Mouse (Mus musculus): ENCODE measurements at regions not wholly inside any gene's neighbourhood (a gene's known extent, or its start where the extent isn't known, plus 50 kb on each side); places are given as distances from the start of the nearest gene placed in this dataset.

- WGBS, result 70% methylated on average over 3 of the region's 3 CpGs
- TF ChIP-seq CTCF (IDR thresholded peaks at IDR 0.05) (no peak), EP300 (IDR thresholded peaks at IDR 0.05) (no peak)
- no peak for ATAC-seq
- H3K27ac ChIP-seq (ENCODE audit: low read length), result no peak overlapping the region
- no peak overlapping the region for H3K9ac ChIP-seq (replicated peaks; ENCODE audit: low read depth)
- H3K4me3 ChIP-seq (ENCODE audit: low read depth, low read length), result no peak overlapping the region
- no peak overlapping the region for H3K4me2 ChIP-seq (replicated peaks; ENCODE audit: low read depth, low read length)
- H3K27me3 ChIP-seq (replicated peaks; ENCODE audit: insufficient read depth, low read length), result no peaks in the 10 kb centered on the region
- no peaks in the 10 kb centered on the region for H3K36me3 ChIP-seq (ENCODE audit: insufficient read depth, low read length)
- H3K9me3 ChIP-seq (ENCODE audit: low read length), result no peaks in the 10 kb centered on the region
- no peaks in the 10 kb centered on the region for H3K4me1 ChIP-seq (ENCODE audit: insufficient read depth, low read depth, low read length)
- DNase-seq (ENCODE audit: low spot score), result no peak
Observed at GRCm38 (mm10) chr17:85866581-85866980, 178.5 kb upstream of the Six2 start.

GRCm38 (mm10) chr17:85865940-85866339 lies 177.9 kb upstream of the Six2 start:
- no peak overlapping the region for H3K9ac ChIP-seq (replicated peaks; ENCODE audit: low read depth)
- H3K4me1 ChIP-seq (ENCODE audit: insufficient read depth, low read depth, low read length), result no peaks in the 10 kb centered on the region
- ATAC-seq (no peak), DNase-seq (ENCODE audit: low spot score) (no peak)
- no peak overlapping the region for H3K4me3 ChIP-seq (ENCODE audit: low read depth, low read length)
- no peak overlapping the region for H3K27ac ChIP-seq (ENCODE audit: low read length)
- no peaks in the 10 kb centered on the region for H3K9me3 ChIP-seq (ENCODE audit: low read length)
- 87% methylated on average over 4 of the region's 4 CpGs for WGBS
- no peak overlapping the region for H3K4me2 ChIP-seq (replicated peaks; ENCODE audit: low read depth, low read length)
- no peaks in the 10 kb centered on the region for H3K27me3 ChIP-seq (replicated peaks; ENCODE audit: insufficient read depth, low read length)
- H3K36me3 ChIP-seq (ENCODE audit: insufficient read depth, low read length), result no peaks in the 10 kb centered on the region
- TF ChIP-seq EP300 (IDR thresholded peaks at IDR 0.05) (no peak), CTCF (IDR thresholded peaks at IDR 0.05) (no peak)

DNA sequence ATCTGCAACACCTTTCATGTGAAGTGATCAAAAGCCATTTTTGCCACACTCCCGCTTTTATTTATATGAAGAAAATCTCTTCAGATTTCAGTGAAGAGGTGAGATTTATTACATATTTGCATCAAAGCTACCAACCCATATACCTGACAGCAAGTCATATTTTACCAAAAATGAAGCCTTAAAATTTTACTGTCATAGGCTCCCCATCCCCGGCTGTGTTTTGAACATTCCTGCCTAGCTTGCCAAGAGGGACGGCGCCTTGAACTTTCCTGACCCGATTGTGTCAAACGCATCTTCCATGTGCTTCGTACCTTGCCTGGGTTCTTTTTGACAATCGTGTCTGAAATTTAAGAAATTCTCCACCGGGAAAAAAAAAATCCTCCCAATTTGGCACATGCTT lies 173.3 kb upstream of the Six2 start:
- Histone ChIP-seq H3K36me3 (ENCODE audit: insufficient read depth, low read length) (no peaks in the 10 kb centered on the region), H3K27me3 (replicated peaks; ENCODE audit: insufficient read depth, low read length) (no peaks in the 10 kb centered on the region), H3K4me2 (replicated peaks; ENCODE audit: low read depth, low read length) (no peak overlapping the region), H3K4me3 (ENCODE audit: low read depth, low read length) (no peak overlapping the region), H3K27ac (ENCODE audit: low read length) (no peak overlapping the region), H3K9ac (replicated peaks; ENCODE audit: low read depth) (no peak overlapping the region), H3K4me1 (ENCODE audit: insufficient read depth, low read depth, low read length) (no peaks in the 10 kb centered on the region), H3K9me3 (ENCODE audit: low read length) (no peaks in the 10 kb centered on the region)
- TF ChIP-seq CTCF (IDR thresholded peaks at IDR 0.05) (no peak), EP300 (IDR thresholded peaks at IDR 0.05) (no peak)
- DNase-seq (ENCODE audit: low spot score), result no peak
- 59% methylated on average over 9 of the region's 9 CpGs for WGBS
- ATAC-seq, result no peak

DNA sequence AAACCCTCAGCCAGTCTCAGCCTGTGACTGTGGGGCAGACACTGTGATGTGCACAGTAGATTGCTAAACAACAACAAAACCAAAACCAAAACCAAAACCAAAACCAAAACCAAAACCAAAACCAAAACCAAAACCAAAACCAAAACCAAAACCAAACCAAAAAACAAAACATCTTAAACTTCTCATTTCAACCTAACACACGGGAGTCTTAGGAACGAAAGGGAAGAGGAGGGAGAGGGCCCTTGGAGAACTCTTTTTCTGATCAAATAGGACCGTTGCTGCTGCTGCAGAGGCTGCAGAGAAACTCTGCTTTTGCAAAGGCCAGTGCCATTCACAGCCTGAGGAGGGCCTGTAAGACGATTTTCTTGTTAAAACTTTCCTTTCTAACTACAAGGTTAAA lies 172.7 kb upstream of the Six2 start:
- no peaks in the 10 kb centered on the region for H3K4me1 ChIP-seq (ENCODE audit: insufficient read depth, low read depth, low read length)
- H3K9ac ChIP-seq (replicated peaks; ENCODE audit: low read depth), result no peak overlapping the region
- H3K4me2 ChIP-seq (replicated peaks; ENCODE audit: low read depth, low read length), result no peak overlapping the region
- no peak for ATAC-seq
- no peaks in the 10 kb centered on the region for H3K9me3 ChIP-seq (ENCODE audit: low read length)
- H3K4me3 ChIP-seq (ENCODE audit: low read depth, low read length), result no peak overlapping the region
- no peak for DNase-seq (ENCODE audit: low spot score)
- TF ChIP-seq CTCF (IDR thresholded peaks at IDR 0.05), result no peak
- TF ChIP-seq EP300 (IDR thresholded peaks at IDR 0.05), result no peak
- H3K27ac ChIP-seq (ENCODE audit: low read length), result no peak overlapping the region
- 56% methylated on average over 4 of the region's 4 CpGs for WGBS
- H3K27me3 ChIP-seq (replicated peaks; ENCODE audit: insufficient read depth, low read length), result no peaks in the 10 kb centered on the region
- H3K36me3 ChIP-seq (ENCODE audit: insufficient read depth, low read length), result no peaks in the 10 kb centered on the region

GRCm38 (mm10) chr17:85859926-85860707 lies 172.0 kb upstream of the Six2 start:
- ATAC-seq (no peak), DNase-seq (ENCODE audit: low spot score) (no peak)
- H3K9ac ChIP-seq (replicated peaks; ENCODE audit: low read depth), result no peak overlapping the region
- TF ChIP-seq CTCF (IDR thresholded peaks at IDR 0.05) (no peak), EP300 (IDR thresholded peaks at IDR 0.05) (no peak)
- H3K36me3 ChIP-seq (ENCODE audit: insufficient read depth, low read length), result no peaks in the 10 kb centered on the region
- H3K4me3 ChIP-seq (ENCODE audit: low read depth, low read length), result no peak overlapping the region
- no peak overlapping the region for H3K27ac ChIP-seq (ENCODE audit: low read length)
- no peaks in the 10 kb centered on the region for H3K27me3 ChIP-seq (replicated peaks; ENCODE audit: insufficient read depth, low read length)
- no peak overlapping the region for H3K4me2 ChIP-seq (replicated peaks; ENCODE audit: low read depth, low read length)
- H3K9me3 ChIP-seq (ENCODE audit: low read length), result no peaks in the 10 kb centered on the region
- H3K4me1 ChIP-seq (ENCODE audit: insufficient read depth, low read depth, low read length), result no peaks in the 10 kb centered on the region
- 77% methylated on average over 15 of the region's 15 CpGs for WGBS

DNA sequence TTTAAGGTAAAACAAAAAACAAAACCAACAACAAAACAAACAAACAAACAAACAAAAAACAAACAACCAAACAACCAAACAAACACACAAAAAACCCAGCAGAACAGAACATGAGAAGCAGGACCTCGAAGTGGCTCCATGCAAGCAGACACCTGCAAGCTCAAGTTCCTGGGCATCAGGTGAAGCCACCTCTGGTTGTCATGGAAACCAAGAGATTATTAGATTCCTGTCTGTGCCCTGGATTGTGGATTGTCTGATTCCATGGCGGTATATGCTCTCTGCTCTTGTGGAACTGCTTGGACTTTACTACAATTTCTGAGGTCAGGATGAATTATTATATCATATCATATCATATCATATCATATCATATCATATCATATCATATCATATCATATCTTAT lies 170.4 kb upstream of the Six2 start:
- H3K27me3 ChIP-seq (replicated peaks; ENCODE audit: insufficient read depth, low read length), result no peaks in the 10 kb centered on the region
- no peak overlapping the region for H3K4me2 ChIP-seq (replicated peaks; ENCODE audit: low read depth, low read length)
- 67% methylated on average over 2 of the region's 2 CpGs for WGBS
- H3K9ac ChIP-seq (replicated peaks; ENCODE audit: low read depth), result no peak overlapping the region
- TF ChIP-seq CTCF (IDR thresholded peaks at IDR 0.05) (no peak), EP300 (IDR thresholded peaks at IDR 0.05) (no peak)
- no peak for ATAC-seq
- no peak overlapping the region for H3K4me3 ChIP-seq (ENCODE audit: low read depth, low read length)
- H3K4me1 ChIP-seq (ENCODE audit: insufficient read depth, low read depth, low read length), result no peaks in the 10 kb centered on the region
- no peak overlapping the region for H3K27ac ChIP-seq (ENCODE audit: low read length)
- no peaks in the 10 kb centered on the region for H3K9me3 ChIP-seq (ENCODE audit: low read length)
- no peaks in the 10 kb centered on the region for H3K36me3 ChIP-seq (ENCODE audit: insufficient read depth, low read length)
- DNase-seq (ENCODE audit: low spot score), result no peak

Data from lung, postnatal 0 days (tissue).